Mouse (Mus musculus): ENCODE measurements at regions not wholly inside any gene's neighbourhood (a gene's known extent, or its start where the extent isn't known, plus 50 kb on each side); places are given as distances from the start of the nearest gene placed in this dataset.

GRCm38 (mm10) chr16:22743461-22743860, 67.9 kb downstream of the Crygs start:
- TF ChIP-seq POLR2A (IDR thresholded peaks at IDR 0.05; ENCODE audit: control insufficient read depth in 1 of 2, insufficient read depth in 1 of 2, low read depth in 1 of 2, low read length in 2 of 2, poor library complexity in 1 of 2) (no peak), ZC3H11A (IDR thresholded peaks at IDR 0.05; ENCODE audit: low read depth, low read length) (no peak), E2F4 (IDR thresholded peaks at IDR 0.05; ENCODE audit: borderline replicate concordance, low read depth, low read length) (no peak), CTCF (IDR thresholded peaks at IDR 0.05 in 2 of 3, conservative IDR thresholded peaks at IDR 0.05 in 1 of 3; ENCODE audit: control insufficient read depth in 1 of 3, insufficient read depth in 1 of 3, low read depth in 2 of 3, low read length in 3 of 3, poor library complexity in 1 of 3, severe bottlenecking in 1 of 3) (no peak), SMC3 (IDR thresholded peaks at IDR 0.05; ENCODE audit: low read depth, low read length) (no peak), EP300 (IDR thresholded peaks at IDR 0.05; ENCODE audit: low read depth in 1 of 2, low read length in 2 of 2) (no peak), POLR2AphosphoS5 (IDR thresholded peaks at IDR 0.05; ENCODE audit: borderline replicate concordance, low read depth, low read length) (no peak), ZKSCAN1 (IDR thresholded peaks at IDR 0.05; ENCODE audit: low read depth, low read length) (no peak), SIN3A (IDR thresholded peaks at IDR 0.05; ENCODE audit: low read length) (no peak), GATA1 (IDR thresholded peaks at IDR 0.05; ENCODE audit: low read depth, low read length) (no peak), HCFC1 (IDR thresholded peaks at IDR 0.05; ENCODE audit: low read depth, low read length) (no peak)
